Mouse (Mus musculus): ENCODE data around the gene Clcn2.
A peak's percentile ranks its signal among the peaks of the same experiment; 100 is the strongest.

The Clcn2 gene

DNA sequence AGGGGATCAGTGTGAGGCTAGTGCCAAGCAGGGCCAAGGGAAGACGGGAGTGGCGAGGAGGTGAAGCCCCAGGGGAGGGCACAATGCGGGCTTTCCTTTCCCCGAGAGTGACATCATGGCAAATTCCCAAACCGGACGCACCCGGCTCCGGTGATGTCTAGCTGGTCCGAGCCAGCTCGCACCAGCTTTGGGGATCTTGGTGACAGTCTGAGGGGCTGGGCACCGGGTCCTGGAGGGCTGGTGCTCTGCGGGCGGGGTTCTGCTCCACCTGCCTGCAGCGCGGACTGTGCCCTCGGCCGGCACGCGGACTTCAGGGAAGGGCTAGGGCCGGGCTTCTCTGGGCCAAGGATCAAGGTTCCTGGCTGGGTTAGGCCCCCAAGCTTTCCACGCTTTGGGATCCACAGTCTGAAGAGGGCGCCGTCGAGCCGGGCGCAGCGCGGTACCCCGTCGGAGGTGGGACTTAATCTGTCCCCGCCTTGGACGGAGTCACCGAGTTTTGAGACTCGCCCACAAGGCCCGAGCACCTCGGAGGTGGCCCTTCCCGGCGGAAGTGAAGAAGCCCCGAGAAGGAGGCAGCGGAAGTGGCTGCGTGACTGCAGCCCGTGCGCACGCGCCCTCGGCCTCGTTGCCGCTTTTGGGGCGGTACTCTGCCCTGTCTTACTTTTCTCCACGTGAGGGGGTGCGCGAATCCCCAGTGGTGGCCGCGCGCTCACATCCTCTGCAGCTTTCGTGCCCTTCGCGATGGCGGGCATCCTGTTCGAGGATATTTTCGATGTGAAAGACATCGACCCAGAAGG is at the start of gene Clcn2, which contains the start of gene Polr2h:
Clcn2 (minus strand) TSS at position 566 of the 797 bp plus-strand sequence.
Polr2h (plus strand) TSS at position 485 of the 797 bp plus-strand sequence.
- peak; percentile 99 for DNase-seq

DNA sequence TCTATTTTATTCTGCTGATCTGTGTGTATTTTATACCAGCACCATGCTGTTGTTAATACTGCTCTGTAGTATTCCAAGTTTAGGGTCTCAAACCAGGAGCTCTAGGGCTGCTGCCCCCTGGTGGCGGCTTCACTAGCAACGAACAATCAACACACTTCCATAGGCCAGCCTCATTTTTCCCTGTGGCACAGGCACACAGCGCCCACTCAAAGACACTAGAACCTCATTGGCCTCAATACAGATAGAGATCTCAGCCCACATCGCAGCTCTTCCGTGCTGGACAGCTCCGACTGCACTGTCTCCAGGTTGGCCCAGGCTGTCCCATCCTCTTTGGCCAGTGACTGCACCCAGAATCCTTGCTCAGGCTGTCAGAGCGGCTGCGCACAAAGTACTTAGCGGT is 47.7 kb upstream of the Clcn2 start:
- DNase-seq, result no peak

DNA sequence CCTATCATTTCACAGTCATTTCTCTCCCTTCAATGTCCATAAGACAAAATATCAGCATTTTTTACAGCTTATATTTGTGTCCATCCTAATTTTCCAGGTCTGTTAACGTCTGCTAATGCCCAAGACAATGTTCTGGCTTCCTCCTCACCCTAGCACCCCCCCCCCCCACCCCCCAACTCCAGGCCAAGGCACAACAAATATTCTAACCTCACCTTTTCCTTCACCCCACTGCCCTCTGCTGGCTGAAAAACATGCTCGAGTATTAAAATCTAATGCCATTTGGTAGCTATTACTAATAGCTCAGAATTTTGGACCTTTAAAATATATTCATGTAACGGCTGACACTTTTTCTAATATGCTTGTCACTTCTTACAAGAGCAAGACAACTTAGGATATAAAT is 44.1 kb upstream of the Clcn2 start:
- DNase-seq, result peak; percentile 28

DNA sequence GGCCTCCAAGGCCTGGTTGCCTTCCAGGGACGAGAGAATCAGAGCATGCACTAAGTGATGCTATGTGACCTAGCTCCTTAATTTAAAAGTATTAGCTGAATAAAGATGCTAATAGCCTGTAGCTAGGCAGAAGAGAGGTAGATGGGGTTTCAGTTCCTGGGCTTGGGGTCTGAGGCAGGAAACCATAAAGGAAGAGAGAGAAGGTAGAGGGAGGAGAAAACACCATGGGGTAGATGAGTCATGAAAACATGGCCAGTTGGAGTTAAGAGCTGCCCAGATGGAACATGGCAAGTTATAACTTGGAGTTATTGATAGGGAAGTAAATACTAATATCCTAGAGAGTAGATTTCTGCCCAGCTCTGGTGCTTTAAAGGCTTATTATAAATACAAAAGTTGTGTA is 39.8 kb upstream of the Clcn2 start:
- DNase-seq, result no peak

DNA sequence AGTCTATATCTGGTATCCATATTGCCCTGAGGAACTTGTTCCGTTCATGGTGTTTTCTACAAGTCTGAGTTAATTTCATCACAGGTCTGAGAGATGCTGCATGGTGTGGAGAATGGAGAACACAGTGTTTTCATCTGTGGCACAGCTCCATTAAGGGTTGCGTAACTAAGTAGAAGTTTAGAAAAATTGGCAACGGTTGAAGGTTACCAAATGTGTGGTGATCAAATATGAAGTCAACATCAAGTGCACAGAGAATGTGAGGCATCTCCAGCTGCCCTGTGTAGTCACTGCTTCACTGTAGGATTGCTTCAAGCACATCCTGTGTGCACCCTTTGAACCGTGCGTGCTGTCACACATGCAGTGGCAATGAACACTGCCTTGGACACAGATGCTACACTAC is 38.5 kb upstream of the Clcn2 start:
- no peak for DNase-seq

DNA sequence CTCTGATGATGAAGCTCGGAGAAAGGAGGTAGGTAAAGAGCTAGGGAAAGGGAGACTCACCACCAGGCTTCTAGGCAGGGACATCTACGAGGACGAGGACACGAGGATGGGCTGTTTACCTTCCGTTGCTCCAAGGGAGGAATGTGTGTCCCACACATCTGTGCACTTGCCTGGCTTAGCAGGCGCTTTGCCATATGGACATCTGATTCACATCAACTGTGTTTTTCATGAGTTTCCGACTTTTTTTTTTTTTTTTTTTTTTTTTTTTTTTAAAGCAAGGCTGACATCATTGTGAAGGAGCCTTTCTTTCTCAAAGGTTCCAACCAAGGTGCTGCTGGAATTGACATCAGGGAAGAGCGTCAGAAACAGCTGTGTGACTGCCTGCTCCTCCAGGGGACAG is 33.0 kb upstream of the Clcn2 start:
- DNase-seq, result peak; percentile 33

DNA sequence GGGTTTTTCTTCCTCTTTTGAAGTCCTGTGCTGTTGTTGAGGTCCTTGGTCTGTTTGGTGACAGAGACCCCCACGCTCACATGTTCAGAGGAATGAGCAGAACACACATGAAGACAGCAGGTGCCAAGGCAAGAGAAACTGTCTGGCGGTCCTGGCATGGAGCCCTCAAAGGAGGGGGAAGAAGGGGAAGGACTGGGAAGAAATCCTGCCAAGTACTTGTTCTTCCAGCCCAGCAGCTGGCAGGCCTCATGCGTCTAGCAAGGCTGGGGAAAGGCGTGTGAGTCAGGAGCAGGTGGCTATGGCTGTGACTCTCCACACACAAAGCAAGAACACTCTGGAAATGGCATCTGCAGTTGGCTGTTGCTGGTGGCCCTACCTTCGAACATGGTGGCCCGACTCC is 29.1 kb upstream of the Clcn2 start:
- peak; percentile 86 for DNase-seq

DNA sequence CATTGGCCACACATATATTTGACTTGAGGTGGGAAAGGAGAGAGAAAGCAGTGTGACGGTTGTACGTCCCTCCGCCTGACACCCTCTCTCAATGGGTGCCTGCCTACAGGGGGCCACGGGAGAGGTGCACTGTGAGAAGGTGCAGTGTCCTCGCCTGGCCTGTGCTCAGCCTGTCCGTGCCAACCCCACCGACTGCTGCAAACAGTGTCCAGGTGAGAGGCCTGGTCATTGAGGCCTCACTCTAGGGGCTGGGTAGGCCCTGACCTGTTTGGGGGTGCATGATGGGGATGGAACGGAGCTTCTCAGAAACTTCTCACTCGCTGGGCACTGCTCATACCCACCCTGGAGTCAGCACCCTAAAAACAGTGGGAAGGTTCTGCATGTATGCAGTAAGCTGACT is 22.3 kb upstream of the Clcn2 start:
- no peak for DNase-seq

DNA sequence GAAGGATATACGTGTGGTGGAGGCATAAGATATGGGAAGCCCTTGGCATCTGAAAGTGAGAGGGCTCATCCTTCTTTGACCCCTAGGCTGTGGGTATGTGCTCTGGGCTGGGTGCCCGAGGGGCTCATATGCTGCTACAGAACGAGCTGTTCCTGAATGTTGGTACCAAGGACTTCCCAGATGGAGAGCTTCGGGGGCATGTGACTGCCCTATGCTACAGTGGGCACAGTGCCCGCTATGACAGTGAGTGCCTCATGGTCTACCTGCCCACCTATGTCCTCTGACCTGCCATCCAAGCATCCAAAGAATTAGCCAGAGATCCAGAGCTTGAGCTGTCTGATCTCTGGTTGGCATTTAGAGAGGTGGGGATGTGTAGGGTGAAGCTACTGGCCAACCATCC is 19.3 kb upstream of the Clcn2 start:
- no peak for DNase-seq

DNA sequence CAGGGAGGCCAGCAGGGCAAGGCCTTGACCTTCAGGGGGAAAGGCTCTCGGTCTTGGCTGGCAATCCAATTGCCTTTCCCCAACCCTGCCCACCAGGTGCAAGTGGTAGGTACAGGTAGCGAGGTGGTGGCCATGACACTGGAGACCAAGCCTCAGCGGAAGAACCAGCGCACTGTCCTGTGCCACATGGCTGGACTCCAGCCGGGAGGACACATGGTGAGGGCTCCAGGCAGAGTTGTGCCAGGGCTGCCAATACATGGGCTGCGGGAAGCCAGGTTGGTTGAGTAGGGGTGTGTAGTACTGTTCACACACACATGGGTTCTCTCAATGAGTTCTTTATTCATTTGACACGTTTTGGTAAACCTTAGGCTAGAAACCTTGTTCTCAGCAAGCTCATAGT is 18.6 kb upstream of the Clcn2 start:
- no peak for DNase-seq

DNA sequence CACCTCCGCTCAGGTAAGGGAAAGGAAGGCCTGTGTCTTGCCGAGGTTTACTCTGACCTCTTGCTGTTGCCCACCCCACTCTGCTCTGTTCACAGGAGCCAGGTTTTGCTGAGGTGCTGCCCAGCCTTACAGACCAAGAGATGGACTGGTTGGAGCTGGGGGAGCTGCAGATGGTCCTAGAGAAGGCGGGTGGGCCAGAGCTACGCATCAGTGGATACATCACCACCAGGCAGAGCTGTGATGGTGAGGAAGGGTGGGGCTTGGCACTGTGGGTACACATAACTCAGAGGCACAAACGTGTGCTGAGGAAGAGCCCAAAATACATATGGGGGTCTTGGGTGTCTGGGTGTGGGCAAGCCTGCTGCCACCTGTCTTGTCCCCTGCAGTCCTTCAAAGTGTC is 18.1 kb upstream of the Clcn2 start:
- DNase-seq, result no peak

DNA sequence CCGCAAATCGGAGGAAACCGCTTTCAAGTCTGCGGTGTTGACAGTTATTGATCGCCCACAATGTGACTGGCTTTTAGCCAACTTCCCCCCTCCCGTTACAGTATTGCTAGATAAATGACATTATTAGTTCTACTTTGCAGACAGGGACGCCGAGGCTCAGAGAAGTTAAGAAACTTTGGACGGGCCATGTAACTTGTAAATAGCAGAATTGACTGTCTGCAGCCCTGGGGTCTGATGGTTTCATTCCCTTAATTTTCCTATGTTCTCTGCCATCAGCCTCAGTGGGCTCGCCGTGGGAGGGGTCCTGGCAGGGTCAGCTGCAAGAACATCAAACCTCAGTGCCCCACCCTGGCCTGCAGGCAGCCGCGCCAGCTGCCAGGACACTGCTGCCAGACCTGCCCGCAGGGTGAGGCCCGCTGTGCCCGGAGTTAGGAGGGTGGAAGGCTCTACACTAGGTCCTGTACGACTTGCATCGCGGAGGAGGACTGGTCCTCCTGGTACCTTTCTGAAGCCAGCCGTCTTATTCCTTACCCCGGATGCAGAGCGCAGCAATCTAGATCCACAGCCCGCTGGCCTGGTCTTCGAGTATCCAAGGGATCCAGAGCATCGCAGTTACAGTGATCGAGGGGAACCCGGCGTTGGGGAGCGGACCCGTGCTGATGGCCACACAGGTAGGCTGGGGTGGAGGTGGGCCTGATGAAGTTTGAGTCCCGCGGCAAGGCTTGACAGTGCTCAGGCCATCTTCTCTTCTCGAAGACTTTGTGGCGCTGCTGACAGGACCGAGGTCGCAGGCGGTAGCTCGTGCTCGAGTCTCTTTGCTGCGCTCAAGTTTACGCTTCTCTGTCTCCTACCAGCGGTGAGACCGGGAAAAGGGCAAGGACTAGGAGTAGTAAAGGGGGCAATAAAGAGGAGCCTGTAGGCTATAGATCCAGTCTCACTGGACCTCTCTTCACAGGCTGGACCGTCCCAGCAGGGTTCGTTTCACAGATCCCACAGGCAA is 16.5 kb upstream of the Clcn2 start, which contains the start of gene Thpo:
Thpo (minus strand) TSS at position 781 of the 1,000 bp plus-strand sequence.
- no peak for DNase-seq

DNA sequence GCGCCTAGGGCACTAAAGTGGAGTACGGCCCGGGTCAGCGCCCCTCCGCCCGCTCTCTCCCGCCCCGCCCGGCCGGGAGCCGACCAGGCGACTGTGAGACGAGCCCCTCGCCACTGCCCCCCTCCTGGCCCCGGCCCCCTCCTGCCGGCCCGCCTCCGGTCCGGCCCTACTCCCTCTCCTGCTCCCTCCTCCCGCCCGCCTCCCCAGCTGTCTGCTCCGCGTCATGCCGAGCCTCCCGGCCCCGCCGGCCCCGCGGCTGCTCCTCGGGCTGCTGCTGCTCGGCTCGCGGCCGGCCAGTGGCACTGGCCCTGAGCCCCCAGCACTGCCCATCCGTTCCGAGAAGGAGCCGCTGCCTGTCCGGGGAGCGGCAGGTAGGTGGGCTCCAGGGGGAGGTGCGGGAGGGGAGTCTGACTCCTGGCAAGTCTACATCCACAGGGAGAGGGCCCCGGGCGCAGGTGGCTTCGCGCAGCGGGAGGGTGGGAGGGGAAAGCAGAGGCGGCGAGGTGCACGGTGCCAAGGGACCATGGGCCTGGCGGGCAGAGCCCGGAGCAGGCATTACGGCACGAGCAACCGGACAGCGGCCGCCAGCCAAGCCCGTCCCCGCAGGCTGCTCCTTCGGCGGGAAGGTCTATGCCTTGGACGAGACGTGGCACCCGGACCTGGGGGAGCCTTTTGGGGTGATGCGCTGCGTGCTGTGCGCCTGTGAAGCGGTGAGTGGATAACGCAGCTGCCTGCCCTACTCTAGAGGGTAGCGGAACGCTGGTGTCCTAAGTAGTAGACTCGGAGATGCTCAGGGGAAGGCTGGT is 15.6 kb upstream of the Clcn2 start, which contains the start of gene Chrd:
Chrd (plus strand) TSS at position 203 of the 806 bp plus-strand sequence.
- peak; percentile 65 for DNase-seq

DNA sequence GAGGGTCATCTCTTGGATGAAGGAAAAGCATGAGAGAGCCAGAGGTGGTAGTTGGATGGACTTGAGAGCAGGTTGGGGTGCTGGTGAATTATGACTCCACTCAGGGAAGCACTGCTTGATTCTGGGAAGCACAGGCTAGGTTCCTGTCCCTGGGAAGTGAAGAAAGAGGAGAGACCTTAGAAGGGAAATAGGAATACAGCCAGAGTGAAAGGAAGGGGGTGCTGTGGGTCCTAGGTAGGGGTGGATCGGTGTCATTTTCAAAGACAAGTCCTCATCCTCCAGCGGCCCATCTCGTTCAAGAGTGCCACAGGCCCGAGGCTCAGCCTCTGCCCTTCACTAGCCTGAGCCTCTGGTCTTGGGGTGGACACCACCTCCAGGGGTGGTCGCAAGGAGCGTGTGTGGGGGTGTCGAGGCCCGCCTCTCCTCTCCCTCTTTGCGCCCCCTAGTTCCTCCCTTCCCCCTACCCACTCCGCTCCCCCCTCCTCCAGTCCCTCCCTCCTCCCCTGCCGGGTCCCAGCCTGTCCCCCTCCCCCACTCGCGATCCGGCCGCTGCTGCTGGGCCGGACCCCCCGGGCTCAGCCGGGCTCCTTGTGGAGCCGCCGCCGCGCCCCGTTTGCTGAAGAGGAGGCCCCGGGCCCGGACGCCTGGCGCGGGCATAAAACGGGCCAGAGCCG is 14.8 kb upstream of the Clcn2 start:
- no peak for DNase-seq

DNA sequence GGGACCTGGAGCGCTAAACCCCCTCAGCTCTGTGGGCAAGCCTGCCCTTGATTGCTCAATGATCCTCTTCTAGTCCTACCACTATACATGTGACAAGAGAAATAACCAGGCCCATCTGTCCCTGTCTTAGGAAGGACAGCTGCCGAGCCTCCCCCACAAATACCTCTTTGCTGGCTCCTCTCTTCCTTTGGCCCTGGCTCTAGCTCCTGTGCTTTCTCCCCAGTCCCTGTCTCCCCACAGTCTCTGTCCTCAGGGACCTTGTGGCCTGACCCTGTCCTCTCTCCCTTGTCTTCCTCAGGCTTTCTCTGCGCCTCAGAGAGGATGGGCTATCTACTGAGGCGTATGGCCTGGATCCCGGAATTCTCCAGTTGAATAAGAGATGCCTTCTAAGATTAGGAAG is 14.1 kb upstream of the Clcn2 start:
- DNase-seq, result peak; percentile 67

DNA sequence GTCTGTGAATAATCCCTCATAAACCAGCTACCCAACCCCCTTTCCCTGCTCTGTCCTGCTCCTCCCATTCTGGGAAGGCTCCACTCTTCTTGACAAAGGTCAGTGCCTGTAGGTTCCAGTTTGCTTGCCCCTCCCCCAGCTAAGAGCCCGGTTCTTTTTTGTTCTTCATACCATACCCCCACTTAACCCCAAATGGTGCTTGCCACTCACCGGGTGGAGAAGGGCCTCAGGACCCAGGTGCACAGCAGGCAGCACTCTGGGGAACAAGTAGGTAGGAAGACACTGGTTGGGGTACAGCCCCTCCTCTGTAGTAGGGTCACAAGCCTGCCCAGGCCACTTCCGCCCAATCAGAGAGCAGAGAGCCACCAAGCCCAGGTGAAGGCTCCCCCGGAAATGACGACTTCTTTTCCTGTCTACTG is 12.8 kb upstream of the Clcn2 start:
- no peak for DNase-seq

DNA sequence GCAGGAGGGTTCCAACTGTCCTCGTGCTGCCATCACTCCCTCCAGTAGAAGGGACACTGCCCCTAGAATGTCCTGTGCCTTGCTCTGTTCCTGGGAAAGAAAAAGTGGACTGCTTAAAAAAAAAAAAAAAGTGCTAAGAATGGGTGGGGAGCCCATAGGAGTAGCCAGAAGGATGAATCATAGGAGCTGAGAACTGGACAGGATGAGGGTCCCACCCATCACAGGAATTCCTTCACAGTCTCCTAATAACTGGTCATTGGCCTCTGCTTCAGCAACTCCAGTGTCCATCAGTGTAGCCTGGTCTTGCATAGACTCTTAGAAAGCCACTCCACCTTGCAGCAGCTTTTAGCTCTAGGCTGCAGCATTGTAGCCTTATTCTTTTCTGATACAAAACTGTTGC is 8.8 kb upstream of the Clcn2 start:
- no peak for DNase-seq

DNA sequence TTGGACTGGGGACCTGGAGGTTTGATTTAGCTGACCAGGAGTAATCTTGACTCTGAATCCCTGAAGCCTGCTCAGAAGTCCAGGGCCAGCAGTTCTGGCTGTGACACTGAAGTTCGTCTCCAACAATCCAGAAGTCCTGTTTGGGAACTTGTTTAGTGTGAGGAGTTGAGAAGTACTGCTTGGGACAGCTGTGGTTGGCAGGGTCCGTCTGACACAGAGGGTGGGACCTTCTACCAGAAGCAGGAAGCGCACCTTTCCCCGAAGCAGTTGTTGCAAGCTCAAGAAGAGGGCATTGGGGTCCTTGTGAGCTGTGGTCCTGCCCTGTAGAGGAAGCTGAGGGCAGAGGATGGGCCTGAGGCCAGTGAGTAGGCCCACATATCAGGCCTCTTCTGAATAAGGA is 8.2 kb upstream of the Clcn2 start:
- no peak for DNase-seq

DNA sequence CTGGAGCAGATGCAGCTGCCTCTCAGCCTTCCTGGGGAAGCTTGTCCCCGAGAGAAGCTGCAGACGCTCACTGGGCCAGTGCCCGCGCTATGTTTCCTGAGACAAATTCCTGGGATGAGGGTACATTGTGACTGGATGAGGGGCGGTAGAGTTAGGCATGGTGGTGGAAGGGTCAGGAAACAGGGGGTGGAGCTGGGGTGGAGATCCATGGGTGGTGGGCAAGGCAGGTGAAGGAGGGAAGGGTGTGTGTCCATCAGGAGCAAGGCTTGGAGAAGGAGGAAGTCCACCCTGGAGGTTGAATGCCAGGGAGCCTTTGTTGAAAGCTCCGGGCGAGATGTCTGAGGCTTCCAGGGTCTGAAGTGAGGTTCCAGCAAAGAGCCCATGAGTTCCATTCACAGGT is 7.8 kb upstream of the Clcn2 start:
- no peak for DNase-seq

DNA sequence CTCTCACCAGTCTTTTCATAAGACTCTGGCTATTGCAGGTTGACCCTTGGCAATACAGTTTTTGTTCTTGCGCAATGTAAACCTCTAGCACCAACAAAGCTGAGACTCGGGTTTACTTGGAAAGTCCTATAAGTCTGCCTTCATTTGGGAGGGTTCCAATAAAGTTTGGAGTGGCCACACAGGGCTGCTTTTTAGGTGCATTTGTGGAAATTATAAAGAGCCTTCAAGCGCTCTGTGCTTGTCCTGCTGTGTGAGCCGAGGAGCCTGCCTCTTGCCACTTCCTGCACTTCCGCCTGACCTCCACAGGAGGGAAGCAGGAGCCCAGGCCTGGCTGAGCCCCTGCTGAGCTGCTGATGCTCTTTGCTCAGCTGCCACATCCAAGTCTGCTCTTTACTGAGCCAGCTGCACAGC is 6.8 kb upstream of the Clcn2 start:
- no peak for DNase-seq

DNA sequence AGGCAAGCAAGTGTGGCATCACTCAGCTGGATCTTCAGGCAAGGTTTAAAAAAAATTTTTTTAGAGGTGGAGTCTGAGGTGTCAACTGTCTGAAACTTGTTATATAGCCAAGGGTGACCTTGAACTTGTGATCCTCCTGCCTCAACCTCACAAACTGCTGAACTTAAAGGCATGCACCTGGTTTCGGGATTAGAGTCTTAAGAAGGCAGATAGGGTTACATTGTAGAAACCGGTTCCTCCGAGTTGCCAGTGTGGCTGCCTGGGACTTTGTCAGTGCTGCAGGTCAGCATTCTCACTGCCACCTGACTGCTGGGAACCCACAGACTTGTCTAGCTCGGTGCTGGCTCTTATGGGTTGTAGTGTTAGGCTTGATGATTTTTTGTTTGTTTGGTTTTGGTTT is 5.7 kb upstream of the Clcn2 start:
- no peak for DNase-seq

DNA sequence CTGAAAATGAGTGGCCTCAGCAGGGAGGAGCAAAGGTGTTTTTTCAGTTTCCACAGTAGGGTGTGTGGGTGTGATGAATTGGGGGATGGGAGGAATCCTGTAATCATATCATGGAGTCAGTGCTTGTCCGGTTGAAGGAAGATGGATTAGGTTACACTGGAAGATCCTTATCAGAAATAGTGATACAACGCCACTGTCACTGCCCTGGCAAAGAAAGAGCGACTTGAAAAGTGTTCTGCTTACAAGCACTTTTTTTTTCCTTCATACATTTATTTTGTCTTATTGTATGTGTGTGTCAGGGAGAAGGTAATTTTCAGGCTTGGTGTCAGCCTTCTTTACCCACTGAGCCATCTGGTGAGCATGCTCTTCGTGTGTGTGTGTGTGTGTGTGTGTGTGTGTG is 5.2 kb upstream of the Clcn2 start:
- DNase-seq, result no peak

All from right cerebral cortex, adult 18-20 months (tissue).